Mouse (Mus musculus) heart, postnatal 0 days (tissue): ENCODE measurements around the gene Grb14. TPM values are rescaled to one million over a fixed set of nuclear protein-coding genes. Genes with fewer than 3 reads are reported as not detected.
A peak's percentile ranks its signal among the peaks of the same experiment; 100 is the strongest.

ENCODE experiments used
- ATAC-seq: fragments of 200-750 bp; cut with Nextera tagmentation; 2 replicates; pipeline ENCODE4 v1.8.0; 2017; ENCODE audit warnings: low read depth, moderate number of reproducible peaks, moderate library complexity; ENCODE audit not compliant: insufficient read depth
- DNase-seq: peaks from one replicate; pipeline ENCODE4 v3.0.0-alpha.2; 2016; ENCODE audit warnings: low spot score
- H3K27ac ChIP-seq: fragments of 300-500 bp; sonication (generic); 2 replicates; pipeline ENCODE4 v1.5.1; 2014; ENCODE audit warnings: low read depth, mild to moderate bottlenecking
- H3K27me3 ChIP-seq: fragments of 300-500 bp; sonication (generic); 2 replicates; pipeline ENCODE4 v1.6.1; 2014; ENCODE audit warnings: low read length, mixed read lengths; ENCODE audit not compliant: control insufficient read depth, insufficient read depth
- H3K36me3 ChIP-seq: fragments of 300-500 bp; sonication (generic); replicated peaks from 2 replicates; pipeline ENCODE4 v1.6.1; 2014; ENCODE audit warnings: low read length, mixed read lengths; ENCODE audit not compliant: control insufficient read depth, insufficient read depth
- H3K4me1 ChIP-seq: fragments of 300-500 bp; sonication (generic); 2 replicates; pipeline ENCODE4 v1.6.1; 2014; ENCODE audit warnings: antibody characterized with exemption; ENCODE audit not compliant: control insufficient read depth, insufficient read depth
- H3K4me2 ChIP-seq: fragments of 300-500 bp; sonication (generic); 2 replicates; pipeline ENCODE4 v1.6.1; 2014; ENCODE audit warnings: low read depth, mild to moderate bottlenecking, low read length, moderate library complexity
- H3K4me3 ChIP-seq: fragments of 300-500 bp; sonication (generic); 2 replicates; pipeline ENCODE4 v1.5.1; 2014; ENCODE audit warnings: low read depth, low read length
- H3K9ac ChIP-seq: fragments of 300-500 bp; sonication (generic); replicated peaks from 2 replicates; pipeline ENCODE4 v1.6.1; 2014; ENCODE audit warnings: low read depth, low read length, mixed read lengths
- H3K9me3 ChIP-seq: fragments of 300-500 bp; sonication (generic); replicated peaks from 2 replicates; pipeline ENCODE4 v1.6.1; 2016; ENCODE audit warnings: low read length; ENCODE audit not compliant: control insufficient read depth
- CTCF ChIP-seq: IDR thresholded peaks from 2 replicates; pipeline ENCODE4 v1.5.1; 2016; ENCODE audit warnings: antibody characterized with exemption, control low read depth, low read depth
- EP300 ChIP-seq: IDR thresholded peaks from 2 replicates; pipeline ENCODE4 v1.6.1; 2016; ENCODE audit warnings: antibody characterized with exemption, low read depth
- WGBS: fragments of 180-500 bp; shearing (Covaris S2); extraction: QIAGEN DNeasy Blood & Tissue Kit; methylation state at CpG from one replicate; pipeline ENCODE4 v1.1.7; 2014; 5-methylcytosine and 5-hydroxymethylcytosine counted together
- polyA plus RNA-seq: library from polyadenylated mRNA; unstranded; fragments of >200 nt; fragmentation: Nextera tagmentation; extraction: Ambion mirVana; gene quantifications from 2 replicates; pipeline ENCODE4 v1.2.1, GENCODE M21; 2015
- total RNA-seq: library from RNA; depleted of rRNA; stranded (reverse); fragments of >200 nt; gene quantifications from 2 replicates; pipeline ENCODE4 v1.2.3, GENCODE M21; 2014; ENCODE audit warnings: low replicate concordance

The Grb14 gene
- total and polyA plus RNA-seq, 2 experiments from 2014 or later: 102 to 166 TPM

GRCm38 (mm10) chr2:64949210-64949609 is 75.6 kb downstream of the Grb14 start:
- Histone ChIP-seq H3K4me3 (no peak overlapping the region), H3K4me2 (no peak overlapping the region), H3K27me3 (no peaks in the 10 kb centered on the region), H3K9me3 (no peaks in the 10 kb centered on the region), H3K36me3 (peaks cover 11% of the 10 kb centered on the region; the same call in 1 of the 2 replicates), H3K4me1 (no peaks in the 10 kb centered on the region), H3K9ac (no peak overlapping the region), H3K27ac (no peak overlapping the region)
- ATAC-seq (no peak), DNase-seq (no peak)
- WGBS: 52% methylated on average over 2 of the region's 2 CpGs
- TF ChIP-seq EP300 (no peak), CTCF (no peak)

- ATAC-seq (no peak), DNase-seq (no peak)
- no peak for TF ChIP-seq EP300
- peak; percentile 70 for TF ChIP-seq CTCF
- 81% methylated on average over 12 of the region's 12 CpGs for WGBS
- Histone ChIP-seq H3K27me3 (no peaks in the 10 kb centered on the region), H3K4me1 (no peaks in the 10 kb centered on the region), H3K4me3 (no peak overlapping the region), H3K9ac (no peak overlapping the region), H3K36me3 (peaks cover 11% of the 10 kb centered on the region; the same call in 1 of the 2 replicates), H3K27ac (no peak overlapping the region), H3K9me3 (no peaks in the 10 kb centered on the region), H3K4me2 (no peak overlapping the region)
Measured at GRCm38 (mm10) chr2:64948418-64949169, 76.2 kb downstream of the Grb14 start.

- no peak overlapping the region for H3K4me3 ChIP-seq
- no peak overlapping the region for H3K27ac ChIP-seq
- 68% methylated on average over 3 of the region's 3 CpGs for WGBS
- no peak overlapping the region for H3K9ac ChIP-seq
- H3K4me2 ChIP-seq: no peak overlapping the region
- no peaks in the 10 kb centered on the region for H3K27me3 ChIP-seq
- no peak for ATAC-seq
- no peaks in the 10 kb centered on the region for H3K4me1 ChIP-seq
- no peaks in the 10 kb centered on the region for H3K9me3 ChIP-seq
- DNase-seq: no peak
- peak; percentile 12; the same call in 1 of the 2 replicates for TF ChIP-seq CTCF
- no peak for TF ChIP-seq EP300
- peaks cover 11% of the 10 kb centered on the region; the same call in 1 of the 2 replicates for H3K36me3 ChIP-seq
Measured at GRCm38 (mm10) chr2:64947484-64947883, 77.3 kb downstream of the Grb14 start.

- H3K4me1 ChIP-seq: peaks cover 15% of the 10 kb centered on the region
- ATAC-seq (no peak), DNase-seq (no peak)
- no peak for TF ChIP-seq EP300
- TF ChIP-seq CTCF: no peak
- no peaks in the 10 kb centered on the region for H3K27me3 ChIP-seq
- H3K36me3 ChIP-seq: peaks cover 11% of the 10 kb centered on the region
- H3K9ac ChIP-seq: no peak overlapping the region
- H3K9me3 ChIP-seq: no peaks in the 10 kb centered on the region
- WGBS: 33% methylated on average over 5 of the region's 5 CpGs
- no peak overlapping the region for H3K27ac ChIP-seq
- no peak overlapping the region for H3K4me2 ChIP-seq
- H3K4me3 ChIP-seq: no peak overlapping the region
Measured at GRCm38 (mm10) chr2:64920879-64921278, 103.9 kb downstream of the Grb14 start.

GRCm38 (mm10) chr2:64915448-64915847 is 109.3 kb downstream of the Grb14 start:
- TF ChIP-seq CTCF (peak; percentile 43), EP300 (no peak)
- H3K9me3 ChIP-seq: no peaks in the 10 kb centered on the region
- no peak overlapping the region for H3K27ac ChIP-seq
- peaks cover 13% of the 10 kb centered on the region for H3K36me3 ChIP-seq
- no peaks in the 10 kb centered on the region for H3K27me3 ChIP-seq
- no peak for DNase-seq
- H3K4me2 ChIP-seq: no peak overlapping the region
- H3K4me3 ChIP-seq: no peak overlapping the region
- peaks cover 3% of the 10 kb centered on the region for H3K4me1 ChIP-seq
- no peak overlapping the region for H3K9ac ChIP-seq
- WGBS: 56% methylated on average over 6 of the region's 6 CpGs
- ATAC-seq: no peak

- no peak for TF ChIP-seq EP300
- peak; percentile 39 for TF ChIP-seq CTCF
- no peak overlapping the region for H3K4me2 ChIP-seq
- H3K9ac ChIP-seq: no peak overlapping the region
- no peaks in the 10 kb centered on the region for H3K27me3 ChIP-seq
- H3K4me3 ChIP-seq: no peak overlapping the region
- no peaks in the 10 kb centered on the region for H3K9me3 ChIP-seq
- no peak overlapping the region for H3K27ac ChIP-seq
- no peak for DNase-seq
- no peaks in the 10 kb centered on the region for H3K4me1 ChIP-seq
- WGBS: 75% methylated on average over 5 of the region's 5 CpGs
- H3K36me3 ChIP-seq: no peaks in the 10 kb centered on the region
- ATAC-seq: no peak
Measured at GRCm38 (mm10) chr2:64904877-64905276, 119.9 kb downstream of the Grb14 start.
